Mouse (Mus musculus): ENCODE measurements around the gene Gins2. TPM values are rescaled to one million over a fixed set of nuclear protein-coding genes. Genes with fewer than 3 reads are reported as not detected.

Gene Gins2
- polyA plus RNA-seq, 1 experiment from 2014 or later, result 81.7 TPM

- H3K27me3 ChIP-seq, result no peaks in the 10 kb centered on the region
- no peaks in the 10 kb centered on the region for H3K9me3 ChIP-seq (replicated peaks)
- ATAC-seq (ENCODE audit: insufficient number of reproducible peaks, low FRiP score, low TSS enrichment, low read depth), result no peak
- H3K27ac ChIP-seq (replicated peaks), result no peak overlapping the region
- peaks cover 13% of the 10 kb centered on the region for H3K36me3 ChIP-seq
- H3K4me2 ChIP-seq (replicated peaks), result no peak overlapping the region
- 73% methylated on average over 3 of the region's 3 CpGs for WGBS
- H3K9ac ChIP-seq, result no peak overlapping the region
- H3K4me1 ChIP-seq, result peaks cover 97% of the 10 kb centered on the region
- no peak overlapping the region for H3K4me3 ChIP-seq (replicated peaks)
Measured at GRCm38 (mm10) chr8:120551677-120551980, 37.5 kb downstream of the Gins2 start.

- H3K27me3 ChIP-seq, result no peaks in the 10 kb centered on the region
- peaks cover 13% of the 10 kb centered on the region for H3K36me3 ChIP-seq
- no peak overlapping the region for H3K4me2 ChIP-seq (replicated peaks)
- no peak overlapping the region for H3K9ac ChIP-seq
- H3K9me3 ChIP-seq (replicated peaks), result no peaks in the 10 kb centered on the region
- peaks cover 97% of the 10 kb centered on the region for H3K4me1 ChIP-seq
- WGBS, result 69% methylated on average over 11 of the region's 11 CpGs
- H3K27ac ChIP-seq (replicated peaks), result no peak overlapping the region
- no peak for ATAC-seq (ENCODE audit: insufficient number of reproducible peaks, low FRiP score, low TSS enrichment, low read depth)
- H3K4me3 ChIP-seq (replicated peaks), result no peak overlapping the region
Measured at GRCm38 (mm10) chr8:120550937-120551676, 38.0 kb downstream of the Gins2 start.

GRCm38 (mm10) chr8:120550430-120550829 is 38.7 kb downstream of the Gins2 start:
- Histone ChIP-seq H3K9ac (no peak overlapping the region), H3K36me3 (peaks cover 13% of the 10 kb centered on the region), H3K27me3 (no peaks in the 10 kb centered on the region), H3K4me3 (replicated peaks) (no peak overlapping the region), H3K4me2 (replicated peaks) (no peak overlapping the region), H3K27ac (replicated peaks) (peak overlapping the region; percentile 39; the same call in 1 of the 2 replicates), H3K9me3 (replicated peaks) (no peaks in the 10 kb centered on the region), H3K4me1 (peaks cover 97% of the 10 kb centered on the region)
- WGBS, result 34% methylated on average over 12 of the region's 12 CpGs
- no peak for ATAC-seq (ENCODE audit: insufficient number of reproducible peaks, low FRiP score, low TSS enrichment, low read depth)

- no peak overlapping the region for H3K9ac ChIP-seq
- peaks cover 93% of the 10 kb centered on the region for H3K4me1 ChIP-seq
- 29% methylated on average over 11 of the region's 11 CpGs for WGBS
- H3K36me3 ChIP-seq, result peaks cover 13% of the 10 kb centered on the region
- H3K4me3 ChIP-seq (replicated peaks), result no peak overlapping the region
- no peak for ATAC-seq (ENCODE audit: insufficient number of reproducible peaks, low FRiP score, low TSS enrichment, low read depth)
- H3K9me3 ChIP-seq (replicated peaks), result no peaks in the 10 kb centered on the region
- peak overlapping the region; percentile 39; the same call in 1 of the 2 replicates for H3K27ac ChIP-seq (replicated peaks)
- peak overlapping the region; percentile 35 for H3K4me2 ChIP-seq (replicated peaks)
- no peaks in the 10 kb centered on the region for H3K27me3 ChIP-seq
Measured at GRCm38 (mm10) chr8:120549922-120550321, 39.2 kb downstream of the Gins2 start.

GRCm38 (mm10) chr8:120549321-120549921 is 39.7 kb downstream of the Gins2 start:
- no peak for ATAC-seq (ENCODE audit: insufficient number of reproducible peaks, low FRiP score, low TSS enrichment, low read depth)
- Histone ChIP-seq H3K27ac (replicated peaks) (peak overlapping the region; percentile 39; the same call in 1 of the 2 replicates), H3K27me3 (no peaks in the 10 kb centered on the region), H3K4me1 (peaks cover 88% of the 10 kb centered on the region), H3K9ac (no peak overlapping the region), H3K36me3 (peaks cover 9% of the 10 kb centered on the region), H3K4me2 (replicated peaks) (peak overlapping the region; percentile 35), H3K9me3 (replicated peaks) (no peaks in the 10 kb centered on the region), H3K4me3 (replicated peaks) (0 out of 2 replicates have a peak overlapping the region, but pooled peaks have one; percentile 9)
- WGBS, result 11% methylated on average over 25 of the region's 25 CpGs

- 0 out of 2 replicates have a peak, but pooled peaks have one; percentile 20 for ATAC-seq (ENCODE audit: insufficient number of reproducible peaks, low FRiP score, low TSS enrichment, low read depth)
- Histone ChIP-seq H3K27ac (replicated peaks) (no peak overlapping the region; the same call in 1 of the 2 replicates), H3K9me3 (replicated peaks) (no peaks in the 10 kb centered on the region), H3K9ac (no peak overlapping the region), H3K4me2 (replicated peaks) (no peak overlapping the region), H3K27me3 (no peaks in the 10 kb centered on the region), H3K36me3 (no peaks in the 10 kb centered on the region), H3K4me1 (peaks cover 86% of the 10 kb centered on the region), H3K4me3 (replicated peaks) (no peak overlapping the region)
- 49% methylated on average over 16 of the region's 16 CpGs for WGBS
Measured at GRCm38 (mm10) chr8:120548313-120548761, 40.8 kb downstream of the Gins2 start.

- no peak overlapping the region for H3K27ac ChIP-seq (replicated peaks)
- WGBS, result 64% methylated on average over 9 of the region's 9 CpGs
- no peak overlapping the region for H3K4me3 ChIP-seq (replicated peaks)
- no peak overlapping the region for H3K4me2 ChIP-seq (replicated peaks)
- H3K36me3 ChIP-seq, result no peaks in the 10 kb centered on the region
- no peak overlapping the region for H3K9ac ChIP-seq
- ATAC-seq (ENCODE audit: insufficient number of reproducible peaks, low FRiP score, low TSS enrichment, low read depth), result no peak
- H3K4me1 ChIP-seq, result peaks cover 87% of the 10 kb centered on the region
- no peaks in the 10 kb centered on the region for H3K27me3 ChIP-seq
- no peaks in the 10 kb centered on the region for H3K9me3 ChIP-seq (replicated peaks)
Measured at GRCm38 (mm10) chr8:120547562-120547961, 41.5 kb downstream of the Gins2 start.

GRCm38 (mm10) chr8:120544155-120544554 is 44.9 kb downstream of the Gins2 start:
- H3K4me1 ChIP-seq, result peaks cover 74% of the 10 kb centered on the region
- H3K9ac ChIP-seq, result no peak overlapping the region
- no peaks in the 10 kb centered on the region for H3K9me3 ChIP-seq (replicated peaks)
- no peaks in the 10 kb centered on the region for H3K36me3 ChIP-seq
- H3K27ac ChIP-seq (replicated peaks), result no peak overlapping the region
- no peak for ATAC-seq (ENCODE audit: insufficient number of reproducible peaks, low FRiP score, low TSS enrichment, low read depth)
- no peaks in the 10 kb centered on the region for H3K27me3 ChIP-seq
- no peak overlapping the region for H3K4me2 ChIP-seq (replicated peaks)
- no peak overlapping the region for H3K4me3 ChIP-seq (replicated peaks)
- 68% methylated on average over 5 of the region's 5 CpGs for WGBS

- Histone ChIP-seq H3K9me3 (replicated peaks) (no peaks in the 10 kb centered on the region), H3K4me2 (replicated peaks) (no peak overlapping the region), H3K9ac (no peak overlapping the region), H3K4me1 (peaks cover 74% of the 10 kb centered on the region), H3K27me3 (no peaks in the 10 kb centered on the region), H3K27ac (replicated peaks) (no peak overlapping the region), H3K4me3 (replicated peaks) (no peak overlapping the region), H3K36me3 (no peaks in the 10 kb centered on the region)
- WGBS, result 58% methylated on average over 8 of the region's 8 CpGs
- no peak for ATAC-seq (ENCODE audit: insufficient number of reproducible peaks, low FRiP score, low TSS enrichment, low read depth)
Measured at GRCm38 (mm10) chr8:120543416-120544055, 45.6 kb downstream of the Gins2 start.

- no peaks in the 10 kb centered on the region for H3K36me3 ChIP-seq
- H3K9ac ChIP-seq, result no peak overlapping the region
- no peak overlapping the region for H3K4me2 ChIP-seq (replicated peaks)
- no peak overlapping the region for H3K4me3 ChIP-seq (replicated peaks)
- peaks cover 74% of the 10 kb centered on the region for H3K4me1 ChIP-seq
- 35% methylated on average over 13 of the region's 13 CpGs for WGBS
- no peaks in the 10 kb centered on the region for H3K9me3 ChIP-seq (replicated peaks)
- no peak for ATAC-seq (ENCODE audit: insufficient number of reproducible peaks, low FRiP score, low TSS enrichment, low read depth)
- no peak overlapping the region for H3K27ac ChIP-seq (replicated peaks)
- H3K27me3 ChIP-seq, result no peaks in the 10 kb centered on the region
Measured at GRCm38 (mm10) chr8:120542995-120543394, 46.1 kb downstream of the Gins2 start.

GRCm38 (mm10) chr8:120539775-120540625 is 49.1 kb downstream of the Gins2 start:
- no peaks in the 10 kb centered on the region for H3K27me3 ChIP-seq
- ATAC-seq (ENCODE audit: insufficient number of reproducible peaks, low FRiP score, low TSS enrichment, low read depth), result no peak
- 31% methylated on average over 23 of the region's 23 CpGs for WGBS
- H3K4me2 ChIP-seq (replicated peaks), result peak overlapping the region; percentile 98
- H3K4me1 ChIP-seq, result peaks cover 78% of the 10 kb centered on the region
- peak overlapping the region; percentile 60 for H3K4me3 ChIP-seq (replicated peaks)
- peak overlapping the region; percentile 92 for H3K27ac ChIP-seq (replicated peaks)
- no peaks in the 10 kb centered on the region for H3K9me3 ChIP-seq (replicated peaks)
- H3K9ac ChIP-seq, result peak overlapping the region; percentile 21
- H3K36me3 ChIP-seq, result no peaks in the 10 kb centered on the region

Measured in embryonic facial prominence, embryonic 15.5 days (tissue).